Mouse (Mus musculus) brain, embryonic 14.5 days (tissue): Measurements from ENCODE around the gene Rbpms2.

Experiments
- CTCF ChIP-seq: fragments of 200-500 bp; IDR thresholded peaks from 2 replicates; pipeline ENCODE4 v1.5.1; 2012; ENCODE audit warnings: inconsistent platforms, mild to moderate bottlenecking, moderate library complexity, borderline replicate concordance; ENCODE audit not compliant: insufficient read depth, insufficient read length; ENCODE audit errors: extremely low read depth
- POLR2A ChIP-seq: fragments of 200-500 bp; IDR thresholded peaks from 2 replicates; pipeline ENCODE4 v1.6.1; 2012; ENCODE audit warnings: mild to moderate bottlenecking, inconsistent platforms, borderline replicate concordance; ENCODE audit not compliant: poor library complexity, insufficient read depth, insufficient read length, severe bottlenecking; ENCODE audit errors: extremely low read depth

DNA sequence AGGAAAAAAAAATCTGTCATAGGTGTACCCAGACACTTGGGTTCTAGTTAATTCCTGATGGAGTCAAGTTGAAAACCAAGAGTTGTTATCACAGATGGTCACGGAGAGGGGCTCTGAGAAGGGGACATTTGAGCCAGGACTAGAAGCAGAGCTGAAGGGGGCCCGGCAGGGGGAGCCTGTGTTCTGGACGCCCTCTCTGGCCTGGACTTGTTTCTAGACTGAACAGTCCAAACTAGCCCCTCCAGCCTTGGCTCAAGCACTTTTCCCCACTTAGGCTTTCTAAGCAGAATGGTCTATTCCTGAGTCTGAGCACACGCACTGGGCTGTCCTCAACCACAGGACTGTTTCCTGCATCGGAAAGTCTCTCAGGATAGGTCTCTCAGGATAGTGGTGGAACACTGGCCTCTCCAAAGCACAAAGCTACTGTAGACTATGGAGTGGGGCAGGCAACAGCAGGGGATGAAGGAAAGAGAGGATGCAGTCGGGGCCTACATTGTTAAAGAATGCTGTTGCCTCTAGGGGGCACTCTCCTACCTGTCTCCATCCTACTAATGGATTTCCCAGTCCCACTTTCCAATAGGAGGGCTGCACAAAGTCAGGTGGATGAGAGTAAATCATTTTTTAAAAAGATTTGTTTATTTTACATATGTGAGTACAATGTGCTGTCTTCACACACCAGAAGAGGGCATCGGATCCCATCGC lies 25.9 kb upstream of the Rbpms2 start:
- TF ChIP-seq CTCF (peak; percentile 42; the same call in 1 of the 2 replicates), POLR2A (no peak)
